Comparison of ENCODE assay signal across 9 mouse cellular contexts in the genomic region with DNA sequence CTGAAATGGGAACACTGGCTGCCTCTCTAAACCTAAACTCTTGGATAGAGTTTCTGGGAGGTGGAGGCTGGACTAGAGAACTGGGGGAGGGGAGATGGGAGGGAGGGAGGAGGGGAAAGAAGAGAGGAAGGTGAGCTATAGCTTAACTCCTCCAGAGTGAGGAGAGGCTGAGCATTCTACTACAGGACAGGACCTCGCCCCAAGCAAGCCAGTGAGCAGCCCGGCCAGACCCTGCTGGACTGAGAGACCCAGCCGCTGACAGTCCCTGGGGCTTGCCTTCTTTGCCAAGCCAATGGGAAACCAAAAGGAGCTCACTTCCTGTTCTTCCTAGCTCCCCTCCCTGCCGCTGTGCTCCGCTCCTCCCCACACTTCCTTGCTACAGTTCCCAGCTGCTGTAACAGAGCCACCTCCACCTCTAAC. TPM values are rescaled to one million over a fixed set of nuclear protein-coding genes. Genes with fewer than 3 reads are reported as not detected.
DNase-seq lines count a peak whose midpoint lies in the region; ATAC-seq lines count a peak whose summit lies in the region.
"Had no signal": no experiment of that assay in that cellular context is flagged by ENCODE, and none has a peak within 500 bp of the region (broad histone marks: within the 10 kb centered on the region; RNA-seq: fewer than 3 reads in every experiment).

No protein-coding gene starts in this region.

- H3K27ac ChIP-seq in liver, embryonic 15.5 days (replicated peaks), result no peak overlapping the region
- H3K27ac ChIP-seq: neural tube, embryonic 12.5 days had no signal

- DNase-seq in adrenal gland, postnatal 36 days, result peak; percentile 15 to 44
- DNase-seq in adrenal gland, adult 8-10 months, result no peak
- DNase-seq in embryo, embryonic 10.5 days (ENCODE audit: low spot score), result peak; percentile 30
- DNase-seq in heart, postnatal 4 days, result peak; percentile 55
- DNase-seq in urinary bladder, adult 2 months (ENCODE audit: low spot score), result no peak
- DNase-seq in spleen, postnatal 4 days (ENCODE audit: low spot score in 2 of 2), result no peak
- no peak for DNase-seq in ovary, postnatal 36 days (ENCODE audit: low spot score)

- 12% methylated on average over 5 of the region's 5 CpGs for WGBS in liver, embryonic 15.5 days (ENCODE audit: insufficient replicate concordance)

- H3K36me3 ChIP-seq in liver, embryonic 15.5 days (replicated peaks), result no peaks in the 10 kb centered on the region

- no peaks in the 10 kb centered on the region for H3K9me3 ChIP-seq in liver, embryonic 15.5 days (replicated peaks)
- H3K9me3 ChIP-seq: neural tube, embryonic 12.5 days had no signal

- H3K4me3 ChIP-seq in liver, embryonic 15.5 days (replicated peaks), result no peak overlapping the region
- H3K4me3 ChIP-seq: neural tube, embryonic 12.5 days had no signal

- peaks cover 42% of the 10 kb centered on the region for H3K27me3 ChIP-seq in liver, embryonic 15.5 days
- H3K27me3 ChIP-seq: neural tube, embryonic 12.5 days had no signal

- no peak for ATAC-seq in liver, embryonic 15.5 days (ENCODE audit: insufficient read depth)

- peak overlapping the region; percentile 23 for H3K4me2 ChIP-seq in liver, embryonic 15.5 days
- H3K4me2 ChIP-seq: neural tube, embryonic 12.5 days had no signal

- H3K4me1 ChIP-seq in liver, embryonic 15.5 days (replicated peaks), result no peaks in the 10 kb centered on the region

- no peak overlapping the region for H3K9ac ChIP-seq in liver, embryonic 15.5 days
- H3K9ac ChIP-seq: neural tube, embryonic 12.5 days had no signal

RNA-seq across cellular contexts. Expression of a gene that starts 19.6 kb away (rescaled TPM):
- total RNA-seq in adrenal gland, postnatal 36 days (2021), result 1 to 10 TPM; 6.0 to 7.0 TPM
- total RNA-seq in adrenal gland, adult 8-10 months (2022), result 10 to 100 TPM; 10.4 to 17.5 (median 12.5) TPM
- total RNA-seq in heart, postnatal 4 days (2021), result 10 to 100 TPM; 16.5 to 18.2 TPM
- 0.09 and 0.13 TPM in 2 replicates for polyA plus RNA-seq in liver, embryonic 15.5 days (2015; fragmentation: Nextera tagmentation; extraction: Ambion mirVana)
- polyA plus RNA-seq in urinary bladder, adult 2 months (2012; rRNA removed), result 7.5 and 15.9 TPM in 2 replicates

RNA-seq across cellular contexts. Expression of a gene that starts 37.8 kb away (rescaled TPM):
- total RNA-seq in adrenal gland, postnatal 36 days (2021), result 10 to 100 TPM; 59.0 to 73.9 TPM
- 100 to 1,000 TPM in 1 of 4 experiments, 10 to 100 TPM in 3; 81.3 to 124 (median 91.5) TPM for total RNA-seq in adrenal gland, adult 8-10 months (2022)
- 10 to 100 TPM; 66.8 to 67.9 TPM for total RNA-seq in heart, postnatal 4 days (2021)
- 20.5 and 20.9 TPM in 2 replicates for polyA plus RNA-seq in liver, embryonic 15.5 days (2015; fragmentation: Nextera tagmentation; extraction: Ambion mirVana)
- polyA plus RNA-seq in urinary bladder, adult 2 months (2012; rRNA removed), result 41.6 and 41.7 TPM in 2 replicates

RNA-seq across cellular contexts. Expression of a gene that starts 46.2 kb away (rescaled TPM):
- 10 to 100 TPM; 49.5 to 50.3 TPM for total RNA-seq in adrenal gland, postnatal 36 days (2021)
- total RNA-seq in adrenal gland, adult 8-10 months (2022), result 10 to 100 TPM; 46.6 to 69.1 (median 53.0) TPM
- total RNA-seq in heart, postnatal 4 days (2021), result 10 to 100 TPM; 22.4 to 22.8 TPM
- polyA plus RNA-seq in liver, embryonic 15.5 days (2015; fragmentation: Nextera tagmentation; extraction: Ambion mirVana), result 5.9 and 6.2 TPM in 2 replicates
- polyA plus RNA-seq in urinary bladder, adult 2 months (2012; rRNA removed), result 25.3 and 27.1 TPM in 2 replicates

RNA-seq across cellular contexts. Expression of a gene that starts 48.5 kb away (rescaled TPM):
- 1 to 10 TPM; 5.8 to 6.6 TPM for total RNA-seq in adrenal gland, postnatal 36 days (2021)
- total RNA-seq in adrenal gland, adult 8-10 months (2022), result 10 to 100 TPM in 3 of 4 experiments, 1 to 10 TPM in 1; 9.9 to 15.5 (median 12.2) TPM
- 1 to 10 TPM; 1.1 to 2.9 TPM for total RNA-seq in heart, postnatal 4 days (2021)
- 0.46 and 0.68 TPM in 2 replicates for polyA plus RNA-seq in liver, embryonic 15.5 days (2015; fragmentation: Nextera tagmentation; extraction: Ambion mirVana)
- polyA plus RNA-seq in urinary bladder, adult 2 months (2012; rRNA removed), result 64.1 and 65.3 TPM in 2 replicates

Comparison
In these comparisons a context has a peak if more than half of its experiments do, and no peak if none do; other contexts are left out.
1. DNase-seq: peak in adrenal gland, postnatal 36 days (2 of 2), embryo, embryonic 10.5 days (single experiment) and heart, postnatal 4 days (single experiment); none in adrenal gland, adult 8-10 months (single experiment), urinary bladder, adult 2 months (single experiment), spleen, postnatal 4 days (0 of 2) and ovary, postnatal 36 days (single experiment).